Mouse (Mus musculus) neutrophil, adult 59 days (primary cell): ENCODE results near the gene 2410141K09Rik. TPM values are rescaled to one million over a fixed set of nuclear protein-coding genes. Genes with fewer than 3 reads are reported as not detected.

Experiments
- total RNA-seq, 2 experiments: library from RNA; stranded (reverse); gene quantifications; 1 replicate in 1 of 2; 2 replicates in 1 of 2; pipeline ENCODE4 v1.2.4; 2023

The 2410141K09Rik gene
- not detected for total RNA-seq

GRCm38 (mm10) chr13:66441018-66441417 is at the start of gene 2410141K09Rik:
TSS of gene 2410141K09Rik (minus strand) at chr13:66441118.

Other genes with a start within 250 kb of the 2410141K09Rik start
- gene Gm10772, start 213.5 kb downstream of the 2410141K09Rik start, total RNA-seq, result not detected